Mouse (Mus musculus): ENCODE measurements around the gene Tln1.
A peak's percentile ranks its signal among the peaks of the same experiment; 100 is the strongest.
"Not testable (repeated sequence)": the region's sequence is repeated elsewhere in the genome, so short reads cannot be mapped to it uniquely, and the experiment has no call there.

Gene Tln1

DNA sequence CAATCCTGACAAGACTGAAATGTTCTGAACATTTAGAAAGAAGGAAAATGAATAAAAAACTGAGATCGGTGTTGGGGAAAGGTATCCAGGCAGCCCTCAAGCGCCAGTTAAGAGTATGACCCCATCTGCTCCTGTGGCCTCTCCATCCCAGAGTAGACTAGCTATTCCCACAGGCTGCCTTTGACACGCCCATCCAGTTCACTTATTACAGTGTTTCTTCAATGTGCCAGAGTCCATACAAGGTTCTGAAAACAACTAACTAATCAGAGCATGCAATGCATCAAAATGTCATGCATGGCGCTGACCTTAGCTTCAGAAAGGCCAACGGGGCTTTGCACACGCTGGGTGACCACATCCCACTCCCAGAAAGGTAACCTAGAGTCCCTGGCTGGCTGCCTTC, 59.0 kb downstream of the Tln1 start:
- DNase-seq: peak; percentile 43

DNA sequence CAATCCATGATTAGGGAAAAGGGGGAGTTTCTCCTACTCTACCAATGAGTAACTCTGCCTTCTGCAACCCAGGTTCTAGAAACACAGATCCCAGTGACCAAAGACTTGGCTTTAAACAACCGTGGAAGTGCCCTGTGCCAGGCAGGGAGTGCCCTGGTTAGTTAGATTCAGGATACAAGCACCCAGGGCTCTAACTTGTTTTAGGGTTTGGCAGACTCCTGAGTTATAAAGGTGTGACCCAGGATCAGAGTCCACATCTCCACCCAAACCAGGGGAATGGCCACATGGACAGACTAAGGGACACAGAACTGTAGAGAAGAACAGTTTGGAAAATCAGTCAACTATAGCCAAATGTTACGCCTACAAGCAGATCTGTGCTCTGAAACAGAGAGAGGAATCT, 59.5 kb downstream of the Tln1 start:
- peak; percentile 56 for DNase-seq

DNA sequence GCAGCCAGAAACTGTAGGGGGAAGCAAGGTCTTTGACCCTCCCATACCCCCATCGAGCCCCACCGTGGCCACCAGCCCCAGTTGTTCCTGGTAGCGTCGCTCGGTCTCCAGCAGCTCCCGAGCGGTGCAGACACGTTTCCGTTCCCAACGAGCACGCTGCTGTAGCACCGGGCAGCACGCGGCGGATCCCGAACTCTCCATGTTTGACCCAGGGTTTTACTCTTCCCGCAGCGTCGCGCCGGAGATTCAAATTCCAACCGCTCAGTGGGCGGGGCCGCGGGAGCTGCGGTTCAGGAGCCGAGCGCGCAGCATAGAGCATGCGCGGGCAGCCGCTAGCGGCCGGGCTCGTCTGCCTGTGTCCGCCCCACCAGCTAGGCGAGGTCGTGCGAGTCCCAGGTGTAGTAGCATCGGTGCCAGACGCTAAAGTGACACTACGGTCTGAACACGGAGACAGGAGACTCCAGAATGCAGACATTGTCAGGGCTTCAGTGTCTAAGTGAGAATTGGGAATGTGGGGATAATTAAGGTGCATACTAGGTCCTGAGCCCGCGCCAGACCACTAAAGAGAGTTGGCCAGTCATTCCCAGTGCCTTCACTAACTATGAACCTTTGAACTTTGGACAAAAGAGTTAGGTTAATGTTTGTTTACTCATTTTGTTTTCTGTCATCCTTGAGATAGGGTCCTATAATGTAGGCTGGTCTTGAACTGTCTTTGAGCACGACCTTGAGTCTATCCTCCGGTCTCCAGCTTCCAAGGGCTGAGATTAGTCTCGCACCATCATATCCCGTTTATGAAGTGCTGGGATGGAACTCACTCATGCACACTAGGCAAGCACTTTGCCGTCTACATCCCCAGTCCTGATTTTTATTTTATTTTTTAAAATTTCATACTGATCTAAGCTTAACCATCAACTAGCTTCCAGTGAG, 62.8 kb downstream of the Tln1 start, which contains the start of gene Arhgef39:
Gene Arhgef39, minus strand, starts transcription at position 289 of the 927 bp plus-strand sequence.
- DNase-seq: peak; percentile 89

DNA sequence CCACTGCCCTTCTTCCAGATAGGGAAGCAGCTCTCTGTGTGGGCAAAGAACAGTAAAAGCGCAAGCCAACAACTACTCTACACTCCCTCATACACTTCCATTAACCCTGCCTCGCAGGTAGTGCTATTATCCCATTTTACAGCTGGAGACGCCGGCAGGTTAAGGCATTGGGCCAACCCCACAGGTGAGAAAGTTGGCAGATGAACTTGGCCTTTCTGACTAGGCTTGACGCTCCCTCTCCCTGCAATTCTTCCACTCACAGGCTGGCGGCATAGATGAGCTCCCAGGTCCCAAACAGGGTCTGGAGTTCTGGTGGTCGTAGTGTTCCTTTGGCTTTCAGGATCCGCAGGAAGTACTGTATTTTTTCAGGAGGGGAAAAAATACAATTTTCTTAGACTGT, 63.5 kb downstream of the Tln1 start:
- DNase-seq: no peak

DNA sequence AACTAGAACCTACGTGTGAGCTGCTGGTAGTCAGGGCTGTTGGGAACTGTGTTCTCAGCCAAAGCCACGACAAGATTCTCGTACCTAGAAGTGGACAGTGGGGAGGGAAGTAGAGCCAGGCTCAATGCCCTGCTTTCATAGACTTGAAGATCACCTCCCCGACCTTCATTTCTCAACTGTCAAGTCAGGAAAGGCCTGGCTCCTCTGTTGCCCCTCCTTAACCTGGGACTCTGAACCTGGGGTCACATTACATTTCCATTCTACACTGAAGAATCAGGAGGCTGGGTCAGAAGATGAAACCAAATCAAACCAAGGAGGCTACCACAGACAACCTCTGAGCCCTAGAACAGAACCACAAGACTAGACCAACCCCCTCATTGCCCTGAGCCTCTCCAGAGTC, 64.5 kb downstream of the Tln1 start:
- DNase-seq: no peak

DNA sequence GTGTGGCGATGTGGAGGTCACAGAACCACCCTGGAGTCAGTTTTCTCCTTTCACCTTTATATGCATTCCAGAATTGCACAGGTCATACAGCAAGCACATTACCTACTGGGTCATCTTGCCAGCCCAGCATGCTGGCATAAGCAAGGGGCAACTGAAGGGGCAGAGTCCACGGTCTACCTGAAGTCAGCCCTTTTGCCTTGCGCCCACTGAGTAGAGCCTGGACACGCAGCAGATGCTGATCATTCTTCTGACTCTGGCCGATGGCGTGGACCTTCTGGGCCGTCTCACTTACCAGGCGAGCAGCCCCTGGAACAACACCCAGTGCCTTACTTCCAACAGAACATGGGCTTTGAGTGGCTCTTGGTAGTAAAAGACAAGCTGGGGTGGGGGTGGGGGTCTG, 65.1 kb downstream of the Tln1 start:
- peak; percentile 52 for DNase-seq

DNA sequence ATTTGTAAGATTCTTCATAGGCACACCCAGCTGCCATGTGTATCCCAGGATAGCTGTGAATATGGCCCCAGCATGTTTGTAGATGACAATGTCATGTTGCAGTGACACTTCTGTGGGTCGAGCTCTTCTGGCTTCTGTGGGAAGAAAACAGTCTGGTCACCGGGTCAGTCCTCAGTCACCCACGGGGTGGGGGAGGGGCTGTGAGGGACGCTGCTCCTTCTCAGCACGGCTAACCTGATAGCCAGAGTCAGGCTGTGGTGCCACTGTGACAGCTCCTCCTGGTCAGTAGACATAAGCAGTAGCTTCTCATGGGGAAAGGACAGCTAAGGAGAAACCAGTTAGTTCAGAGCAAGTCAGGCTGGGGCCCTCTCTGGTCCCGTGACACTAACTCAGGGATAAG, 65.9 kb downstream of the Tln1 start:
- no peak for DNase-seq

DNA sequence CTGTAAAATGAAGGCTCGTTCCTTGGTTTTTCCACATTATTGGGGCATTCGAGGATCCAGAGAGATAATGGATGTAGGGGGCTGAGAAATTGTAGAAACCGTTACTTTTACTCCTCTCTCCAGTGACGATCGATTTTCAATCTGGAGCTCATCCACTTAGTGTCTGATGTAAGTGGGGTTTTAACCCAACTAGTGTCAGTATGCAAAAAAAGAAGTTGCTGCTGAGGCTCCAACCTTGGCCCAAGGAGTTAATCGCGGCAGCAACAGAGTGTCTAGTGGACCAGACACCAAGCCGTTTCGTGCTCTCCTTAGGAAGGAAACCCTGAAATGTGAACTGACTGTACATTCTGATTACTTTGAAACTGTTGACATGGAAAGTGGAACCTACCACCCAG, 68.6 kb downstream of the Tln1 start:
- no peak for DNase-seq

DNA sequence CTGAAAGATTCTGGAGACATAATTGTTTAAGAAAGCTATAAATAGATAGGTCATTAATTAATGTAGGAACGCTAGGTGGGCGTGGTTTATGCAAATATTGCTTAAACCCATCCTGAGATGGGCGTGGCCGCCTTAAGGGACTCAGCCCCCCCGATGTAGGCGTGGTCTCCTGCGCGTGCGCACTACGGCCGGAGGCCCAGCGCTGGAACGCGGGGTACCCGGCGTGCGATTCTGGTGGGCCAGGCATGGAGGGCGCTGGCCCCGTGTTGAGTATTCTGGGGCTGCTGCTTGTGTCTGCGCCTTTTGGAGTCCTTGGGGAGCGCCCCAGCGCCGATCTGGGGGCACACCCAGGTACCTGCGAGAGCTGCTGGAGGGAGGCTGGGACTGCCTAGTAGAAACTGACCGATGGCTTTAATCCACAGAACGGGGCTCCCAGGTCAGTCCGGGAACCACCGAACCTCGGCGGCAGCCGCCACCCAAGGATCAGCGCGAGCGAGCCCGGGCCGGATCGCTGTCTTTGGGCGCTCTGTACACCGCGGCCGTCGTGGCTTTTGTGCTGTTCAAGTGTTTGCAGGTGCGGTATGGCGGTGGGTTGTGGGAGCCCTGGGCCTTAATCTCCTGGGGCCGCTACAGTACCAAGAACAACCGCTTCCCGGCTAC, 69.2 kb downstream of the Tln1 start:
- peak; percentile 99 for DNase-seq

DNA sequence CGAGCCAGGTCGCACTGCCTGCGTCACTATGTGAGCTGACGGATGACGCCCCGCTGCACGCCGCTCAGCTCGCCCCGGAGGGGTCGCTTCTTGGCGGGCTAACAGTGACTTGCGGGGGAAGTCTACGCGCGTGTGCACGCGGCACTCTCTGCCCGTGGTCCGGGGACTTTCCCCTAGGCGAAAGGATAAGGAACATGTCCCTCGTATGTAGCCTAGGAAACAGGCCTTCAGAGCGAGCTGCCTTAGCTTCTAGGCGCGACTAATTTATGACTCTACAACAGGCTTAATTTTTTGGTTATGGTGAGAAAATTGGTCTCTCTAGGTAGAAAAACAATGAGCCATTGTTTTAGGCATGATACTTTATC, 69.7 kb downstream of the Tln1 start, which contains the start of gene Ccdc107:
Gene Ccdc107, plus strand, starts transcription at position 80 of the 365 bp plus-strand sequence.
- DNase-seq: peak; percentile 90

DNA sequence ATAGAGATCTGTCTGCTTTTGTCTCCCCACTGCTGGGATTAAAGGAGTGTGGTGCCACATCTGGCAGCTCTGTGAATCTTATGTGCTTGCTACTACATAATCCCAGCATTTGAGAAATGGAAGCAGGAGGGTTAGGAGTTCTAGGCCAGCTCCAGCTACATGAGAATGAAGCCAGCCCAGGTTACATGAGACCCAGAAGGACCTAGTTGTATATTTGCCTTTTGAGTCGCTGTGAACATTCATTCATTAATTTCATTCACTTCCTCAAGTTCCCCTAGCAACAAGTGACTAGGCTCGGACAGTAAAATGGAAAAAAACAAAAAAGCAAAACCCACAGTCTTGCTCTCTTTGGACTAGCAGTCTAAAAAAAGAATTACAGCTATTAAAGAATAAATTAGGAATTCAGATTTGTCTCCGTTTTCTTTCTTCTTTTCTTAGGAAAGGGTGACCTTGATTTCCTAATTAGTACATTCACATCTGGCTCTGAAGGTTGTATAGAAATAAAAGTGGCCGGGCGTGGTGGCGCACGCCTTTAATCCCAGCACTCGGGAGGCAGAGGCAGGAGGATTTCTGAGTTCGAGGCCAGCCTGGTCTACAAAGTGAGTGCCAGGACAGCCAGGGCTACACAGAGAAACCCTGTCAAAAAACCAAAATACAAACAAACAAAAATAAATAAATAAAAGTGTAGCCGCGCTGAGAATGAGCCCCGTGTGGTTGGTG, 70.2 kb downstream of the Tln1 start:
- DNase-seq: no peak

DNA sequence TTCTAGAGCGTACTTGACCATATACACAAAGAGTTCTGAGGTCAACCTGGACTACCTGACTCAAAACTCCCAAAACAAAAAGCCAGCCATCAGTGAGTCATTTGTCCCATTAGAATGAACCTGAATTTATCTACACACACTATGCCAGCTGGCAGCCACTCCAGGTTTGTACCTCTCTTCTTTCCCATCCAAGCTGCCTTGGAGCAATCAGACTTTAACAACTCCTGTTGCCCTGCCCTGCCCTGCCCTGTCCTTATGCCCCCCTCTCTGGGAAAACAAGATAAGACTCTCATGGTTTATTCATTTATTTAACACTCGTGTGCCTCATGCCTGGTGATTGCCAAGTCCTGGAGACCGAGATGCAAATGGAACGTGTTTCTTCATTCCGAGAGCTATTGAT, 71.7 kb downstream of the Tln1 start:
- no peak for DNase-seq

DNA sequence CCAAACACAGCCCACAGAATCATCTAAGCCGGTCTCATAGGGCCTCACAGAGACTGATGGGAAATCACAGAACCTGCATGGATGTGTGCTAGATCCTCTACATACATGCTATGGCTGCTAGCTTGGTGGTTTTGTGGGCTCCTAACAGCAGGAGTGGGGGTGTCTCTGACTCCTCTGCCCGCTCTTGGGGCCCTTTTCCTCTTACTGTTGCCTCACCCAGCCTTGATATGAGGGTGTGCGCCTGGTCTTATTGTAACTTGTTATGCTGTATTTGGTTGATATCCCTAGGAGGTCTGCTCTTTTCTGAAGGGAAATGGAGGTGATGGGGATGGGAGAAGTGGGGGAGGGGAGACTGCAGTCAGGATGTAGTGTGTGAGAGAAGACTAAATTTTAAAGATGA, 72.9 kb downstream of the Tln1 start:
- no peak for DNase-seq

DNA sequence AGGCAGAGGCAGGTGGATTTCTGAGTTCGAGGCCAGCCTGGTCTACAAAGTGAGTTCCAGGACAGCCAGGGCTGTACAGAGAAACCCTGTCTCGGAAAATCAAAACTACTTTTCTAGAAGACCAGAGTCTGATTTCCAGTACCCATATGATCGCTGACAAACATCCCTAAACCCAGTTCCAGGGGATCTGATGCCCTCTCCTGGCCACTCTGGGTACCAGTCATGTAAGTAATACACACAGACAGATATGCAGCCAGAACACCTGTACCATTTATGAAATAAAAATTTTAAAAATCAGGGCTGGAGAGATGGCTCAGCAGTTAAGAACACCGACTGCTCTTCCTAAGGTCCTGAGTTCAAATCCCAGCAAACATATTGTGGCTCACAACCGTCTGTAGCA, 76.8 kb downstream of the Tln1 start:
- not testable (repeated sequence) for DNase-seq

DNA sequence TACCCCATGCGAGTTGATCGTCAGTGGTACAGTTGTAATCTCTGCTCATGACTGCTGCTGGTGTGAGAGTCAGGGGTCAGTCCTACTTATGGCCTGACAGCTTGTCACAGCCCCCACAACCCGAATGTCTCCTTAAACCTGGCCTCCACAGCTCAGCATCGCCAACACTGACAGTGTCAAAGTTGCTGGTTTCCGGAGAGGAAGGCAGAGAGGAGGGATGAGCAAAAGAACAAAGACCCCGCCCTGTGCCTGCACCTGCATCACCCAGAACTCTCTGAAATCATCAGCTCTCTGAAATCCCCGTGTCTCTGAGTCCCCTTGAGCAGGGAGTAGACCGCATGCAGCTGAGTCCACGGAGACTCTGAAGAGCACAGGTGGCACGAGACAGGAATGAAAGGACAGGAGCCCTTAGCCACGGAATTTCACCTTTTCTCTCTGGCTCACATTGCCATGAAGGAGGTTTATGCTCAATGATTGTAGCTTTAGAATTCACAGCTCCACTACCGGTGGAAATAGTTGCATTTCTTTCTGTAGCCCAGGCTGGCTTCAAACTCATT, 78.9 kb downstream of the Tln1 start, which contains the start of gene Sit1:
Gene Sit1, minus strand, starts transcription at position 200 of the 557 bp plus-strand sequence.
- no peak for DNase-seq

DNA sequence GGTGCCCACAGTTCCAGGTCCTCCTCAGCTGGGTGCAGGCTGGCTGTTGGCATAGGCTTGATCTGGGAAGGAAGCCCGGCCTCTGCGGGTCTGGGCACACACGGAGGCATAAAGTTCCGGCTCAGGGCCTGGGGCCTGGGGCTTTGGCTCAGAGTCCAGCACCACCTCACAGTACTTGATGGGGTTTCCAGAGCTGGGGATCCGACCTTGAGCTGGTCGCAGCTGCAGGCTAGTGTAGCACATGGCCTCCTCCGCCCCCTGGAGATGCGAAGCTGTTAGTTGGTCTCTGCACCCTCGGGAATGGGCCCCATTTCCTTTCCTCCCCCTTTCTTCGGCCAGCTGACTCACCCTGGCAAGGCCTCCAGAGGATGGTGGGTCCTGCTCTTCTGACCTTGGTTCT, 79.9 kb downstream of the Tln1 start:
- no peak for DNase-seq

DNA sequence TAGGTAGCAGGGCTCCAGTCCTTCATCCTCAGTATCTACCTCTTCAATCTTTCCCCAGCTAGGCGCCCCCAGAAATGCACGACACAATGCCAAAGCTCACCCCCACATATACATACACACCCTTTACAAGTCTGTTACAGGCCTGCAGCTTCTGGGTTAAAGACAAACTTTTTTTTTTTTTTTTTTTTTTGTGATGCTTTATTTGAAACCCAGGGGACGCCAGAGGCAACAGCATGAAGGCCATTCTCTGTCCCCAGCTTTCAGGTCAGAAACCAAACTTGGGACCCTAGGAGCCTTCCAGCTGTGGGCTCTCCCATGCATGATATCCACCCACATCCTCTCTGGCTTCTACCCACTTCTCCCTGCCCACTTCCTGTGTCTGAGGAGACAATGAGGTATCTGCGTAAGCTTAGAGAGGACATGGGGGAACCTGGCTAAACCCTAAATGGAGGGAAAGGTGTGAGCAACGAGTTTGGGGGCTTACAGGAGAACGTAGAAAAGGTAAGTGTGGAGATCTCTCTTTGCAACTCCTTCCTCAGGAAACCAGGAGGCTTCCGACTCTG, 80.5 kb downstream of the Tln1 start:
- DNase-seq: no peak
